Mouse (Mus musculus) forebrain, embryonic 15.5 days (tissue): ENCODE measurements around the gene Srxn1. TPM values are rescaled to one million over a fixed set of nuclear protein-coding genes. Genes with fewer than 3 reads are reported as not detected.

Experiments used
- ATAC-seq: fragments of 200-750 bp; cut with Nextera tagmentation; replicated peaks from 2 replicates; pipeline ENCODE4 v1.8.0; 2017; ENCODE audit warnings: mild to moderate bottlenecking, moderate TSS enrichment, moderate library complexity
- H3K27ac ChIP-seq: fragments of 300-500 bp; sonication (generic); replicated peaks from 2 replicates; pipeline ENCODE4 v1.5.1; 2015; ENCODE audit warnings: mild to moderate bottlenecking, inconsistent platforms
- H3K27me3 ChIP-seq: fragments of 300-500 bp; sonication (generic); 2 replicates; pipeline ENCODE4 v1.6.1; 2015; ENCODE audit warnings: inconsistent platforms
- H3K36me3 ChIP-seq: fragments of 300-500 bp; sonication (generic); 2 replicates; pipeline ENCODE4 v1.6.1; 2015; ENCODE audit warnings: mild to moderate bottlenecking, inconsistent platforms
- H3K4me1 ChIP-seq: fragments of 300-500 bp; sonication (generic); 2 replicates; pipeline ENCODE4 v1.6.1; 2015; ENCODE audit warnings: inconsistent platforms
- H3K4me2 ChIP-seq: fragments of 300-500 bp; sonication (generic); replicated peaks from 2 replicates; pipeline ENCODE4 v1.6.1; 2015; ENCODE audit warnings: mild to moderate bottlenecking, inconsistent platforms
- H3K4me3 ChIP-seq: fragments of 300-500 bp; sonication (generic); 2 replicates; pipeline ENCODE4 v1.5.1; 2015; ENCODE audit warnings: mild to moderate bottlenecking, inconsistent platforms
- H3K9ac ChIP-seq: fragments of 300-500 bp; sonication (generic); replicated peaks from 2 replicates; pipeline ENCODE4 v1.6.1; 2015; ENCODE audit warnings: mild to moderate bottlenecking, inconsistent platforms
- H3K9me3 ChIP-seq: fragments of 300-500 bp; sonication (generic); 2 replicates; pipeline ENCODE4 v1.6.1; 2016; ENCODE audit warnings: inconsistent platforms
- WGBS: fragments of 180-500 bp; shearing (Covaris S2); methylation state at CpG from one replicate; pipeline ENCODE4 v1.1.7; 2015; ENCODE audit warnings: mixed read lengths; 5-methylcytosine and 5-hydroxymethylcytosine counted together
- polyA plus RNA-seq: library from polyadenylated mRNA; unstranded; fragments of >200 nt; fragmentation: Nextera tagmentation; extraction: Ambion mirVana; gene quantifications from 2 replicates; pipeline ENCODE4 v1.2.1, GENCODE M21; 2015

Gene Srxn1
- polyA plus RNA-seq, 1 experiment from 2014 or later: 13.0 TPM

DNA sequence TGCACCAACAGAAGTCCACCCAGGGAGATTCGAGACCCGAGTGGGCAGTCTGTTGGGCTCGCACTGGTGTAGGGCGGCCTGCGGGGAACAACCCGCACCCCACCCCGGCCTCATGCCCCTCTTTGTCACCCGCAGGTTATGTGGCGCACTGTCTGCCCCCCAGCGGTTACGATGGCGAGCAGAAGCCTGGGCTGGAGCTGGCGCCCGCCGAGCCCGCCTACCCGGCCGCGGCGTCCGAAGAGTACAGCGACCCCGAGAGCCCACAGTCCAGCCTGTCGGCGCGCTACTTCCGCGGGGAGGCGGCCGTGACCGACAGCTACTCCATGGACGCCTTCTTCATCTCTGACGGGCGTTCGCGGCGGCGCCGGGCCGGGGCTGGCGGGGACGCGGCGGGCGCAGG lies 12.4 kb upstream of the Srxn1 start:
- H3K27ac ChIP-seq: no peak overlapping the region
- ATAC-seq: 0 out of 2 replicates have a peak, but pooled peaks have one; percentile 14
- H3K9ac ChIP-seq: 0 out of 2 replicates have a peak overlapping the region, but pooled peaks have one; percentile 8
- peaks cover 22% of the 10 kb centered on the region; the same call in 1 of the 2 replicates for H3K36me3 ChIP-seq
- peaks cover 9% of the 10 kb centered on the region; the same call in 1 of the 2 replicates for H3K27me3 ChIP-seq
- H3K4me1 ChIP-seq: peaks cover 73% of the 10 kb centered on the region
- H3K9me3 ChIP-seq: no peaks in the 10 kb centered on the region
- H3K4me2 ChIP-seq: peak overlapping the region; percentile 44
- 11% methylated on average over 44 of the region's 45 CpGs for WGBS
- H3K4me3 ChIP-seq: peak overlapping the region; percentile 34

DNA sequence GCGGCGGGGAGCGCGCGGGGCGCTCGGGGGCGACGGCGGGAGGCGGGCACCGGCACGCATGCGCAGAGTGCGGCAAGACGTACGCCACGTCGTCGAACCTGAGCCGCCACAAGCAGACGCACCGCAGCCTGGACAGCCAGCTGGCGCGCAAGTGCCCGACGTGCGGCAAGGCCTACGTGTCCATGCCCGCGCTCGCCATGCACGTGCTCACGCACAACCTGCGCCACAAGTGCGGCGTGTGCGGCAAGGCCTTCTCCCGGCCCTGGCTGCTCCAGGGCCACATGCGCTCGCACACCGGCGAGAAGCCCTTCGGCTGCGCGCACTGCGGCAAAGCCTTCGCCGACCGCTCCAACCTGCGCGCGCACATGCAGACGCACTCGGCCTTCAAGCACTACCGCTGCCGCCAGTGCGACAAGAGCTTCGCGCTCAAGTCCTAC lies 11.9 kb upstream of the Srxn1 start:
- Histone ChIP-seq H3K4me3 (peak overlapping the region; percentile 34), H3K4me2 (peak overlapping the region; percentile 44), H3K4me1 (peaks cover 72% of the 10 kb centered on the region), H3K9ac (peak overlapping the region; percentile 34), H3K9me3 (no peaks in the 10 kb centered on the region), H3K27ac (peak overlapping the region; percentile 31; the same call in 1 of the 2 replicates), H3K27me3 (peaks cover 9% of the 10 kb centered on the region; the same call in 1 of the 2 replicates), H3K36me3 (peaks cover 22% of the 10 kb centered on the region; the same call in 1 of the 2 replicates)
- WGBS: 2% methylated on average over 43 of the region's 60 CpGs
- peak; percentile 5; the same call in 1 of the 2 replicates for ATAC-seq

DNA sequence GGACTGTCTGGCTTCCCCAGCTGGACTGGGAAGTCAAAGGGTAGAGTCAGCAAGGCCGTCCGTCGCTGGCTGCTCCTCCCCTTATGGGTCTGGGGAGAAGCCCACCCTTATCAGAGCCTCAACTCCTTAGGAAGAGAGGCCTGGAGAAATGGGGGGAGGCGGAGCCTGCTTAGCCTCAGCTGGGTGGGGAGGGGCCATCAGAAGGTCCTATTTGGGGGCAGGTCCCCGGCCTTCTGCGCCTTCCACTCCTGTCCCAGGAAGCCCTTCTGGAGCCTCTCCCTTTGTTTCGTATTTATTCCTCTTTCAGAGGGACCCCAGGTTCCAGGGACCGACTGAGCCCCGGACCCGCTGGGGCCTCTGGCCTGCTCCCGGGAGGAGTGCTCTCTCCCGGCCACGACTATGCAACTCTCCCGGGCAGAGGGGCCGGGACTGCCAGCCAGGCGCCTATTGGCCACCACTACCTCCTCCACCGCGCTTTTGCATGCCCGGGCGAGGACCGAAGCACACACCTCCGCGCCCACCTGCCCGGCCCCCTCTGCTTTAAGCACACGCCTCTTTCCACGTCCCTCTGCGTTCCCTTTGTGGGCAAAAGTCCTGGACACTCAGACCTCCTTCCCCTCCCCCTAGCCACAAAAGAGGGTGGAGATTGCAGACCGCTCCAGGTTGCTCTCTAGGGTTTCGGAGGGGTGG lies 10.3 kb upstream of the Srxn1 start:
- Histone ChIP-seq H3K4me2 (no peak overlapping the region), H3K27ac (0 out of 2 replicates have a peak overlapping the region, but pooled peaks have one; percentile 11), H3K9ac (no peak overlapping the region), H3K36me3 (peaks cover 13% of the 10 kb centered on the region; the same call in 1 of the 2 replicates), H3K27me3 (peaks cover 9% of the 10 kb centered on the region; the same call in 1 of the 2 replicates), H3K4me3 (no peak overlapping the region), H3K4me1 (peaks cover 60% of the 10 kb centered on the region), H3K9me3 (no peaks in the 10 kb centered on the region)
- 10% methylated on average over 29 of the region's 29 CpGs for WGBS
- no peak; the same call in 1 of the 2 replicates for ATAC-seq

DNA sequence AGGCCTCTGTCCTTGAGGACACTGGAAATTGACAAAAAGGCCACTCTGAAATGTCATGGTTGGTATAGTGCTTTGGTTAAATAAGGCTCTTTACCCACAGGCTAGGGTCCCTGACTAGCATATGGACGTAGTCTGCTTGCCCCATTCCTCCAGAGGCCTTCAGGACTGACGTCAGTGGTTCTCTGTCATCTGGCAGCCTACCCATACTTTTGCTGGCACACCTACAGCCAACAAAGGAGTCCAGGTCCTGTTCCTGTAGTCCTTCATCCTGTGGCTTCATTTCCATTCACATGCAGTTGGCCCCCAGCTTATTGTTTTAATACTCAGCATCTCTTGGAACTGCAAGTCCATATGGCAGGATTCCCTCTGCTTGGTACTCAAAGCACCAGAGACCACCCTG lies 8.4 kb upstream of the Srxn1 start:
- Histone ChIP-seq H3K9me3 (no peaks in the 10 kb centered on the region), H3K4me1 (peaks cover 41% of the 10 kb centered on the region), H3K36me3 (peaks cover 7% of the 10 kb centered on the region; the same call in 1 of the 2 replicates), H3K4me3 (no peak overlapping the region), H3K27me3 (peaks cover 9% of the 10 kb centered on the region; the same call in 1 of the 2 replicates), H3K27ac (no peak overlapping the region), H3K9ac (no peak overlapping the region), H3K4me2 (no peak overlapping the region)
- WGBS: 63% methylated on average over 2 of the region's 2 CpGs
- ATAC-seq: no peak

DNA sequence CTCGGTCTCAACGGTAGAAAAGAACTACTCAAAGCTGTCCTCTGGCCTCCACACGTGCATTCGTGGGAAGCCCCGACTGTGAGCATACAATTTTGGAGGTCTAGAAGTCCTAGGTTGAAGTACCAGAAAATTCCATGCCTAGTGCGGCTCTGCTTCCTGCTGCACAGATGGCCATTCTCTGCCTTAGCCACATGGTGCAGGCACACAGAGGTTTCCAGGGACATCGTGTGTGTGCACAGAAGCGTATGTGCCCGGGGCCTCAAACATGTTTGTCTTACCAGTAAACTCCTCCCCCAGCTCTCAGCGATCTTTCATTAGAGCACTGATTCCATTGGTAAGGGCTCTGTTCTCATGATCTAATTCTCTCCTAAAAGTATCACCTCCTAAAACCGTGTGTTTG lies 7.4 kb upstream of the Srxn1 start:
- Histone ChIP-seq H3K9ac (no peak overlapping the region), H3K36me3 (peaks cover 7% of the 10 kb centered on the region; the same call in 1 of the 2 replicates), H3K4me2 (no peak overlapping the region), H3K4me3 (no peak overlapping the region), H3K27ac (0 out of 2 replicates have a peak overlapping the region, but pooled peaks have one; percentile 4), H3K27me3 (peaks cover 9% of the 10 kb centered on the region; the same call in 1 of the 2 replicates), H3K9me3 (no peaks in the 10 kb centered on the region), H3K4me1 (peaks cover 33% of the 10 kb centered on the region)
- WGBS: 72% methylated on average over 11 of the region's 11 CpGs
- 0 out of 2 replicates have a peak, but pooled peaks have one; percentile 12 for ATAC-seq

DNA sequence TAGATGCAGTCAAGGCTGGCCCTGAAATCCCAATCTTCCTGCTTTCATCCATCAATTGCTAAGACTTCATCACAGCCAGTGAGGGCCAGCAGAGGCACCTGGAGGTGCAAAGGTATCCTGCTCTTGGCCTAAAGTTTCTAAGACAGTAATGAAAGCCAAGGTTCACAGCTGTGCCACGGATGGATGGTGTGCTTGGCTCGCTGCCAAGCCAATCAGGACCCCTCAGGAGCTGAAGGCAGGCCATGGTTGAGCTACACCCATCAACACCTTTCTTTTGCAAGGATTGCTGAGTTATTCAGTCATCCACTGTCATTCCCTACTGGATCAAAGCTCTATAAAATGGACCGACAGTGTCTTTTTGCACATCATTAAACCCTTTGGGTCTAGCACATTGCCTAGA lies 5.8 kb upstream of the Srxn1 start:
- Histone ChIP-seq H3K9me3 (no peaks in the 10 kb centered on the region), H3K27me3 (no peaks in the 10 kb centered on the region), H3K9ac (no peak overlapping the region), H3K4me2 (no peak overlapping the region), H3K36me3 (no peaks in the 10 kb centered on the region; the same call in 1 of the 2 replicates), H3K4me3 (no peak overlapping the region), H3K27ac (no peak overlapping the region), H3K4me1 (peaks cover 18% of the 10 kb centered on the region)
- ATAC-seq: no peak
- WGBS: 42% methylated on average over 3 of the region's 3 CpGs

DNA sequence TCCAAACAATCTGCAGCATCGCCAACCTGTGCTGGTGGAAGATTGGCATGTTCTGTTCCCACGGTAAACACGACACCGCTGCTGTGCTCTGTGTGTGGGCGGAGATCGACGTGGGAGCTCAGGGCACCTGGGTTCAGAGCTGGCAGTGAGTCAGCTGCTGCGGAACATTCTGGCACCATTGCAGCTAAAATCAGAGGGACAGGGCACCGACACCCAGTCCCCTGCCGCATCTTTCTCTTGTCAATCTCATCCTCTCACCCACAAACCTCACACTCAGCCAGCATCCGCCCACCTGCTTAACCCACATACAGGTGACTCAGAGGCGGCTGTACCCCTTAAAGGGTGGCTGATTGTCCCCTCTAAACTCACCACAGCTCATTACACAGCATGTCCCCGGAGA lies 3.6 kb upstream of the Srxn1 start:
- Histone ChIP-seq H3K4me1 (peaks cover 24% of the 10 kb centered on the region), H3K9ac (no peak overlapping the region), H3K4me2 (no peak overlapping the region), H3K27me3 (no peaks in the 10 kb centered on the region), H3K27ac (no peak overlapping the region), H3K9me3 (no peaks in the 10 kb centered on the region), H3K36me3 (no peaks in the 10 kb centered on the region), H3K4me3 (no peak overlapping the region)
- WGBS: 66% methylated on average over 13 of the region's 13 CpGs
- ATAC-seq: no peak

DNA sequence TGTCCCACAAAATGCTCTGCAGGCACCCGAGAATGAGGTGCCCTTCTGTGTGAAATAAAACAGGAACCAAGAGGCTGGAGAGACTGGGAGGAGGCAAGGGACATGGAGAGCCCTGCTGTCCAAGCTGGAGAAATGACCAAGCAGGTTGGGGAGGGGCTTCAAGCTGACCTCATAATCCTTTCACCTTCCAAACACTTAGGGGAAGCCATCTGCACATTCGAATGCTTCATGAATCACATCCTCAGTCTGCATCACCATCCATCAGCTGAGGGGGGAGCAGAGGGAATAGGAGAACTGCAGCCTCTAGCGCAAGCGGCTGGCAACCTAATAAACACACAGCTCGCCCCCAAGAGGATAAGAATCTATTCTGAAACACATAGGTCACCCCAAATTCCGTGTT lies 2.9 kb upstream of the Srxn1 start:
- H3K27ac ChIP-seq: no peak overlapping the region
- no peak overlapping the region for H3K4me2 ChIP-seq
- no peak overlapping the region for H3K4me3 ChIP-seq
- H3K9me3 ChIP-seq: no peaks in the 10 kb centered on the region
- H3K27me3 ChIP-seq: no peaks in the 10 kb centered on the region
- ATAC-seq: no peak
- H3K4me1 ChIP-seq: peaks cover 24% of the 10 kb centered on the region
- H3K9ac ChIP-seq: no peak overlapping the region
- H3K36me3 ChIP-seq: no peaks in the 10 kb centered on the region
- 68% methylated on average over 6 of the region's 6 CpGs for WGBS

DNA sequence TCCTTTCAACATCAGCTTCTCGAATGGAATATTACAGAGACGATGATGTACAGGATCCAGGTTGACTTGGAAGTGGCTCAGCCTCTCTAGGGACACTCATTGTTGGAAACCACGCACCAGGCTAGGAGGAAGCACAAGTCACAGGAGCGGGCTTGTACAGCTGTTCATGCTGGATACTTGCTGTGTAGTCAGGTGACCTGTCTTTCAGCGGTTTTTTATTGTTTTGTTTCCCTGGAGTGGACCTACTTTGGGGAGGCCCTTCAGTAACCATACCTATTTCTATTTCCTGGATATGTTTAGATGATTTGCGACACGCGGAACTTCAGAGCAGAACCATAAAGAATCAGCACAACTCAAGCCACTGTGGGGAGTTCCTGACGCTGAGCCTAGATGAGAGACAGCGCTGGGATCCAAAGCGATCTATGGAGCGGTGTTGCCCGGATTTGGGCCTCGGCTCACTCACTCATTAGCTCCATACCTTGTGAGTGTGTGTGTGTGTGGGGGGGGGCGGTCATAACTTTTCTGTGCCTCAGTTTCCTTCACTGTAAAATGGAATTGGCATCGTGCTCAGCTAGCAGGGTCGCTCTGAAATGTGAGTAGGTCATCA lies 502 bp upstream of the Srxn1 start:
- peaks cover 20% of the 10 kb centered on the region for H3K4me1 ChIP-seq
- no peaks in the 10 kb centered on the region for H3K36me3 ChIP-seq
- 20% methylated on average over 17 of the region's 17 CpGs for WGBS
- H3K27ac ChIP-seq: no peak overlapping the region
- H3K9me3 ChIP-seq: no peaks in the 10 kb centered on the region
- no peaks in the 10 kb centered on the region for H3K27me3 ChIP-seq
- peak; percentile 53 for ATAC-seq
- peak overlapping the region; percentile 88 for H3K9ac ChIP-seq
- peak overlapping the region; percentile 97 for H3K4me2 ChIP-seq
- H3K4me3 ChIP-seq: peak overlapping the region; percentile 72

DNA sequence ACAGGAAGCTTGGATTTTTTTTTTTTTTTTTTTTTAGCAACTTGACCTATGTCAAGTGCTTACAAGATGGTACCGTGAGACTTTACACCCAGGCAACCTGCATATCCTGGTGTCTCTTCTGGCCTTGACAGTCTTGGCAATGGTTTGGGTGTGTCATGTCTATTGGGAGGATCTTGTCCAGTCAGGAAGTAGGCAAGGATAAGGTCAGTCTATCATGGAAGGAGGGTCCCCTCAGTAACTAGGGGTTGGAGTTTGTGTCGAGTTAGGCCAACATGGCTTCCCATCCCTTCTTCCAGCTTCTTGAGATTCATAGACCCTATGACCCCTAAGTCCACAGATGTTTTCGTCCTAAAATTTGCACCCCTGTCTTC lies 894 bp downstream of the Srxn1 start:
- peak overlapping the region; percentile 72 for H3K4me3 ChIP-seq
- H3K4me1 ChIP-seq: peaks cover 20% of the 10 kb centered on the region
- H3K9ac ChIP-seq: no peak overlapping the region
- no peaks in the 10 kb centered on the region for H3K9me3 ChIP-seq
- ATAC-seq: no peak
- no peak overlapping the region for H3K27ac ChIP-seq
- peak overlapping the region; percentile 97 for H3K4me2 ChIP-seq
- H3K36me3 ChIP-seq: no peaks in the 10 kb centered on the region
- H3K27me3 ChIP-seq: no peaks in the 10 kb centered on the region
- WGBS: 95% methylated on average over 3 of the region's 3 CpGs

DNA sequence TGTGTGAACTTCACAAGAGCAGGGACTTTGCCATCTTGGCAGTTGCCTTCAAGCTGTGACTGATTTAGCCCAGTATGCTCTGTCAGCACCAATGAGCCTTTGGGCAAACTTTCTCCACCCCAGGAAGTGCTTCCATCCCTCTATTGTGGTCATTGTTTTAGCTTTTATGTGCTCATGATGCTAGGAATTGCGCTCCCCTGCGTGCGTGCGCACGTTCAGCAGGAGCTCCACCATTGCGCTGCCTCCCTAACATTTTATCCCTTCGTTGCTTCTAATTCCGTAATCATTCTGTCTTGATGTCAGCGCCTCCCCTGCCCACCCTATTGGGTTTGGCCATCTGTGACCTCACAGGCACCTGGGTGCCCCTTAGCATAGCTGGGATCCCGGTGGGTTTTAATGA lies 1.3 kb downstream of the Srxn1 start:
- H3K9ac ChIP-seq: no peak overlapping the region
- no peaks in the 10 kb centered on the region for H3K9me3 ChIP-seq
- H3K27ac ChIP-seq: no peak overlapping the region
- 0 out of 2 replicates have a peak overlapping the region, but pooled peaks have one; percentile 97 for H3K4me2 ChIP-seq
- no peak for ATAC-seq
- peaks cover 20% of the 10 kb centered on the region for H3K4me1 ChIP-seq
- H3K36me3 ChIP-seq: no peaks in the 10 kb centered on the region
- H3K4me3 ChIP-seq: no peak overlapping the region
- no peaks in the 10 kb centered on the region for H3K27me3 ChIP-seq
- WGBS: 93% methylated on average over 10 of the region's 10 CpGs

DNA sequence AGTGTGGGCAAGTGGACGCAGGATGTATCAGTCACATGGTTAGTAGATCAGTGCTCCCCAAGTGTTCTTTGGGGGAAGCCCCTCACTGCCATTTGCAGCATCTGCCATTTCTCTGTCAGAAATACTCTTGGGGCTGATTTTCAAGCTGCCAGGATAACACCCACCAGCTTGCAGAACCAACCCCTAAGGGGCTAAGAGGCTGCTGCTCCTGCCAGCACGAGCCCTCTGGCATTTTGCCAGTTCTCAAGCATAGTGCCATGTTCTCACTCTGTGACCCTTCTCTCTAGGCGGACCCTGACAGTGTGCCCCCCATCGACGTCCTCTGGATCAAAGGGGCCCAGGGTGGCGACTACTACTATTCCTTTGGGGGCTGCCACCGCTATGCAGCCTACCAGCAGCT lies 3.4 kb downstream of the Srxn1 start:
- Histone ChIP-seq H3K27ac (no peak overlapping the region), H3K9ac (no peak overlapping the region), H3K9me3 (no peaks in the 10 kb centered on the region), H3K36me3 (no peaks in the 10 kb centered on the region), H3K27me3 (no peaks in the 10 kb centered on the region), H3K4me1 (peaks cover 25% of the 10 kb centered on the region), H3K4me3 (no peak overlapping the region), H3K4me2 (no peak overlapping the region)
- 47% methylated on average over 7 of the region's 7 CpGs for WGBS
- ATAC-seq: no peak
